Mouse (Mus musculus) stomach, embryonic 14.5 days (tissue): ENCODE results near the gene Stat6. TPM values are rescaled to one million over a fixed set of nuclear protein-coding genes. Genes with fewer than 3 reads are reported as not detected.

ENCODE experiments used
- ATAC-seq: fragments of 200-750 bp; cut with Nextera tagmentation; 2 replicates; pipeline ENCODE4 v1.8.0; 2017; ENCODE audit warnings: low read depth, moderate TSS enrichment; ENCODE audit not compliant: insufficient number of reproducible peaks, insufficient read depth, low FRiP score
- H3K27ac ChIP-seq: fragments of 300-500 bp; sonication (generic); 2 replicates; pipeline ENCODE4 v1.5.1; 2014; ENCODE audit warnings: mild to moderate bottlenecking, low read length, moderate library complexity, mixed read lengths
- H3K27me3 ChIP-seq: fragments of 300-500 bp; sonication (generic); 2 replicates; pipeline ENCODE4 v1.6.1; 2014; ENCODE audit warnings: low read length, control low read depth, mixed read lengths; ENCODE audit not compliant: control insufficient read depth, insufficient read depth
- H3K36me3 ChIP-seq: fragments of 300-500 bp; sonication (generic); 2 replicates; pipeline ENCODE4 v1.6.1; 2014; ENCODE audit warnings: mild to moderate bottlenecking, control low read depth, low read length, moderate library complexity, mixed read lengths; ENCODE audit not compliant: control insufficient read depth, insufficient read depth
- H3K4me1 ChIP-seq: fragments of 300-500 bp; sonication (generic); 2 replicates; pipeline ENCODE4 v1.6.1; 2014; ENCODE audit warnings: low read length, control low read depth, mixed read lengths; ENCODE audit not compliant: control insufficient read depth, insufficient read depth
- H3K4me2 ChIP-seq: fragments of 300-500 bp; sonication (generic); replicated peaks from 2 replicates; pipeline ENCODE4 v1.6.1; 2014; ENCODE audit warnings: low read depth, low read length, control low read depth
- H3K4me3 ChIP-seq: fragments of 300-500 bp; sonication (generic); 2 replicates; pipeline ENCODE4 v1.5.1; 2014; ENCODE audit warnings: low read depth, low read length, control low read depth
- H3K9ac ChIP-seq: fragments of 300-500 bp; sonication (generic); replicated peaks from 2 replicates; pipeline ENCODE4 v1.6.1; 2014; ENCODE audit warnings: low read depth, mild to moderate bottlenecking, control low read depth, low read length, moderate library complexity, mixed read lengths
- H3K9me3 ChIP-seq: fragments of 300-500 bp; sonication (generic); 2 replicates; pipeline ENCODE4 v1.6.1; 2016; ENCODE audit warnings: low read depth, low read length, control low read depth; ENCODE audit not compliant: control insufficient read depth
- WGBS: fragments of 180-500 bp; shearing (Covaris S2); extraction: QIAGEN DNeasy Blood & Tissue Kit; methylation state at CpG from one replicate; pipeline ENCODE4 v1.1.7; 2014; 5-methylcytosine and 5-hydroxymethylcytosine counted together
- polyA plus RNA-seq: library from polyadenylated mRNA; unstranded; fragments of >200 nt; fragmentation: Nextera tagmentation; extraction: Ambion mirVana; gene quantifications from 2 replicates; pipeline ENCODE4 v1.2.1, GENCODE M21; 2014

Gene Stat6
- polyA plus RNA-seq, 1 experiment from 2014 or later, result 24.7 TPM

- Histone ChIP-seq H3K9ac (no peak overlapping the region), H3K36me3 (no peaks in the 10 kb centered on the region), H3K4me3 (no peak overlapping the region), H3K27ac (no peak overlapping the region), H3K27me3 (no peaks in the 10 kb centered on the region), H3K4me2 (no peak overlapping the region), H3K4me1 (peaks cover 13% of the 10 kb centered on the region), H3K9me3 (peaks cover 7% of the 10 kb centered on the region)
- no peak for ATAC-seq
- WGBS, result 94% methylated on average over 6 of the region's 6 CpGs
These were observed 19.2 kb upstream of the Stat6 start for GRCm38 (mm10) chr10:127623439-127624216.

GRCm38 (mm10) chr10:127626433-127626832 lies 16.4 kb upstream of the Stat6 start:
- H3K9ac ChIP-seq, result no peak overlapping the region
- no peak overlapping the region for H3K27ac ChIP-seq
- no peaks in the 10 kb centered on the region for H3K36me3 ChIP-seq
- 0 out of 2 replicates have a peak, but pooled peaks cover 5% of the 10 kb centered on the region for H3K4me1 ChIP-seq
- H3K27me3 ChIP-seq, result no peaks in the 10 kb centered on the region
- no peak overlapping the region for H3K4me3 ChIP-seq
- H3K9me3 ChIP-seq, result peaks cover 7% of the 10 kb centered on the region
- H3K4me2 ChIP-seq, result no peak overlapping the region
- WGBS, result 89% methylated on average over 3 of the region's 3 CpGs
- no peak for ATAC-seq

- Histone ChIP-seq H3K9me3 (peaks cover 2% of the 10 kb centered on the region), H3K36me3 (no peaks in the 10 kb centered on the region), H3K4me3 (no peak overlapping the region), H3K4me1 (no peaks in the 10 kb centered on the region; the same call in 1 of the 2 replicates), H3K4me2 (no peak overlapping the region), H3K27ac (no peak overlapping the region), H3K27me3 (no peaks in the 10 kb centered on the region), H3K9ac (no peak overlapping the region)
- 76% methylated on average over 10 of the region's 10 CpGs for WGBS
- no peak for ATAC-seq
These were observed 11.2 kb upstream of the Stat6 start for GRCm38 (mm10) chr10:127631261-127632214.

GRCm38 (mm10) chr10:127632668-127633271 lies 10.0 kb upstream of the Stat6 start:
- Histone ChIP-seq H3K4me2 (no peak overlapping the region), H3K36me3 (no peaks in the 10 kb centered on the region), H3K27ac (no peak overlapping the region), H3K9me3 (no peaks in the 10 kb centered on the region), H3K4me3 (no peak overlapping the region), H3K9ac (no peak overlapping the region), H3K4me1 (no peaks in the 10 kb centered on the region; the same call in 1 of the 2 replicates), H3K27me3 (no peaks in the 10 kb centered on the region)
- WGBS, result 28% methylated on average over 7 of the region's 7 CpGs
- ATAC-seq, result no peak

GRCm38 (mm10) chr10:127640421-127640820 lies 2.4 kb upstream of the Stat6 start:
- Histone ChIP-seq H3K27me3 (no peaks in the 10 kb centered on the region), H3K36me3 (no peaks in the 10 kb centered on the region), H3K4me3 (no peak overlapping the region), H3K9me3 (no peaks in the 10 kb centered on the region), H3K4me1 (peaks cover 14% of the 10 kb centered on the region), H3K9ac (no peak overlapping the region), H3K27ac (no peak overlapping the region), H3K4me2 (no peak overlapping the region)
- no peak for ATAC-seq
- 76% methylated on average over 5 of the region's 5 CpGs for WGBS

- peak overlapping the region; percentile 41; the same call in 1 of the 2 replicates for H3K9ac ChIP-seq
- H3K4me1 ChIP-seq, result peaks cover 14% of the 10 kb centered on the region
- H3K27ac ChIP-seq, result peak overlapping the region; percentile 88
- peak; percentile 77 for ATAC-seq
- 8% methylated on average over 19 of the region's 19 CpGs for WGBS
- peak overlapping the region; percentile 48 for H3K4me3 ChIP-seq
- no peaks in the 10 kb centered on the region for H3K27me3 ChIP-seq
- no peaks in the 10 kb centered on the region for H3K36me3 ChIP-seq
- H3K9me3 ChIP-seq, result no peaks in the 10 kb centered on the region
- peak overlapping the region; percentile 66 for H3K4me2 ChIP-seq
These were observed 670 bp upstream of the Stat6 start for GRCm38 (mm10) chr10:127641861-127642771.

- Histone ChIP-seq H3K27me3 (no peaks in the 10 kb centered on the region), H3K4me3 (peak overlapping the region; percentile 48), H3K4me1 (peaks cover 14% of the 10 kb centered on the region), H3K27ac (peak overlapping the region; percentile 88), H3K4me2 (peak overlapping the region; percentile 66), H3K36me3 (peaks cover 3% of the 10 kb centered on the region; the same call in 1 of the 2 replicates), H3K9me3 (no peaks in the 10 kb centered on the region), H3K9ac (peak overlapping the region; percentile 41)
- 2% methylated on average over 25 of the region's 25 CpGs for WGBS
- ATAC-seq, result peak; percentile 73
These were observed 910 bp downstream of the Stat6 start for GRCm38 (mm10) chr10:127643553-127644238.
